ENCODE assay signal across 17 mouse cellular contexts in genomic region chr14:29130511-29130910, GRCm38 (mm10).
"Had no signal": no experiment of that assay in that cellular context is flagged by ENCODE, and none has a peak within 500 bp of the region (broad histone marks: within the 10 kb centered on the region; RNA-seq: fewer than 3 reads in every experiment).

No protein-coding gene starts in this region.

- H3K4me3 ChIP-seq: midbrain, embryonic 10.5 days; midbrain, embryonic 12.5 days; myocyte; neural tube, embryonic 13.5 days; neural tube, embryonic 15.5 days; stomach, embryonic 15.5 days had no signal

- H3K9me3 ChIP-seq: midbrain, embryonic 10.5 days; midbrain, embryonic 12.5 days; neural tube, embryonic 15.5 days; stomach, embryonic 15.5 days had no signal

- H3K9ac ChIP-seq: lung, embryonic 14.5 days; midbrain, embryonic 12.5 days; neural tube, embryonic 13.5 days; neural tube, embryonic 15.5 days; stomach, embryonic 15.5 days had no signal

- ATAC-seq: midbrain, embryonic 16.5 days had no signal

- DNase-seq: lung, adult 18-20 months; lung, embryonic 14.5 days; lung, postnatal 10 days; lung, postnatal 4 days; midbrain, embryonic 14.5 days; right cerebral cortex, postnatal 14 days; thymus, adult 2 months; thymus, postnatal 25 days; thymus, postnatal 4 days had no signal

- H3K36me3 ChIP-seq: midbrain, embryonic 10.5 days; midbrain, embryonic 12.5 days; neural tube, embryonic 13.5 days; neural tube, embryonic 15.5 days; stomach, embryonic 15.5 days had no signal

- H3K4me2 ChIP-seq: lung, embryonic 14.5 days; midbrain, embryonic 12.5 days; neural tube, embryonic 13.5 days; neural tube, embryonic 15.5 days; stomach, embryonic 15.5 days had no signal

- H3K4me1 ChIP-seq: midbrain, embryonic 10.5 days; midbrain, embryonic 12.5 days; neural tube, embryonic 13.5 days; neural tube, embryonic 15.5 days; stomach, embryonic 15.5 days had no signal

- H3K27ac ChIP-seq: midbrain, embryonic 10.5 days; midbrain, embryonic 12.5 days; neural tube, embryonic 13.5 days; neural tube, embryonic 15.5 days; stomach, embryonic 15.5 days; stomach, postnatal 0 days had no signal

- H3K27me3 ChIP-seq: midbrain, embryonic 12.5 days; neural tube, embryonic 13.5 days; neural tube, embryonic 15.5 days; stomach, embryonic 15.5 days had no signal
